Mouse (Mus musculus) heart, adult 18-20 months (tissue): ENCODE results near the gene Esrrb. TPM values are rescaled to one million over a fixed set of nuclear protein-coding genes. Genes with fewer than 3 reads are reported as not detected.

Source experiments
- total RNA-seq, 2 experiments: library from RNA; stranded (reverse); gene quantifications; 2 replicates each; pipeline ENCODE4 v1.2.3; 2021

Esrrb gene
- total RNA-seq, 2 experiments from 2014 or later: 21.5 to 25.2 TPM

Other genes starting within 250 kb of the Esrrb start
- 10 to 100 TPM; 11.8 to 13.3 TPM for gene Gpatch2l, start 119.3 kb upstream of the Esrrb start, total RNA-seq